Mouse (Mus musculus) myocyte (in vitro differentiated cells): ENCODE measurements around the gene Slc22a17.

ENCODE experiments used
- CEBPB ChIP-seq: IDR thresholded peaks from 2 replicates; pipeline ENCODE4 v1.6.1; 2011; ENCODE audit warnings: mild to moderate bottlenecking, moderate library complexity; ENCODE audit not compliant: poor library complexity, insufficient read depth, severe bottlenecking
- E2F4 ChIP-seq: IDR thresholded peaks from one replicate; pipeline ENCODE4 v1.6.1; 2011; ENCODE audit warnings: mild to moderate bottlenecking, control low read depth, moderate library complexity; ENCODE audit not compliant: insufficient read depth
- MAX ChIP-seq: IDR thresholded peaks from one replicate; pipeline ENCODE4 v1.6.1; 2011; ENCODE audit warnings: low read depth, mild to moderate bottlenecking, control low read depth
- MYOD1 ChIP-seq, 3 experiments: IDR thresholded peaks; one replicate each; pipeline ENCODE4 v1.6.1; 2011; ENCODE audit warnings: control low read depth in 2 of 3, low read depth in 2 of 3, mild to moderate bottlenecking in 2 of 3, moderate library complexity in 1 of 3; ENCODE audit not compliant: insufficient read length in 2 of 3, control insufficient read depth in 1 of 3
- MYOG ChIP-seq, 3 experiments: IDR thresholded peaks; one replicate each; pipeline ENCODE4 v1.6.1; 2011; ENCODE audit warnings: control low read depth in 2 of 3, low read depth in 2 of 3, mild to moderate bottlenecking in 2 of 3; ENCODE audit not compliant: insufficient read length in 2 of 3, control insufficient read depth in 1 of 3, insufficient read depth in 1 of 3
- POLR2A ChIP-seq: IDR thresholded peaks from one replicate; pipeline ENCODE4 v1.6.1; 2011; ENCODE audit warnings: low read depth, mild to moderate bottlenecking, control low read depth, moderate library complexity; ENCODE audit not compliant: insufficient read length
- POLR2AphosphoS2 ChIP-seq: IDR thresholded peaks from one replicate; pipeline ENCODE4 v1.6.1; 2011; ENCODE audit warnings: low read depth, control low read depth; ENCODE audit not compliant: insufficient read length
- REST ChIP-seq: IDR thresholded peaks from one replicate; pipeline ENCODE4 v1.6.1; 2011; ENCODE audit warnings: mild to moderate bottlenecking, control low read depth, moderate library complexity; ENCODE audit not compliant: insufficient read depth, insufficient read length
- TCF12 ChIP-seq: IDR thresholded peaks from one replicate; pipeline ENCODE4 v1.6.1; 2011; ENCODE audit warnings: mild to moderate bottlenecking, control low read depth; ENCODE audit not compliant: poor library complexity, insufficient read depth, severe bottlenecking
- TCF3 ChIP-seq: IDR thresholded peaks from one replicate; pipeline ENCODE4 v1.6.1; 2011; ENCODE audit warnings: low read depth, control low read depth; ENCODE audit not compliant: insufficient read length
- USF1 ChIP-seq: IDR thresholded peaks from one replicate; pipeline ENCODE4 v1.6.1; 2011; ENCODE audit warnings: low read depth, mild to moderate bottlenecking, control low read depth, moderate library complexity

DNA sequence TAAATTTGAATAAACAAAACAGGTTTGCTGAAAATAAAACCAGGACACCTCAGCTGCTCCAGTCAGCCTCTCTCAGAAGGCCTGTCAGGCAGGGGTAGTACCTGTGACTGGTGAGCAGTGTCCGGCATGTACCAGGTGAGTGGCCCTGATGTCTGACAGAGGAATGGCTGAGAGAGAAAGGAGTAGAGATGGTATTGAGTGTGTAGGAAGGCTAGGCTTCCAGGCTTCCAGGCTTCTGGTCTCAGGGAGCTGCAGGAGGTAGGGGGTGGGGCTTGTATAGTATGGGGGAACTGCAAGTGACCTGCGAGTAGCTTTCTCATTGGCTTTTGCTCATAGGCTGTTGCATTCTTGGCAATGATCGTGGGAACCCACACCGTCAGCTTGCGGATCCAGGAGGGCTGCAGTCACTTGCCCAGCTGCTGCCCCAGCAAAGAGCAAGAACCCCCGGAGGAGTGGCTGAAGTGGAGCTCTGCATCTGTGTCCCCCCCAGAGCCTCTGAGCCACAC lies 19.8 kb upstream of the Slc22a17 start, which contains the start of gene Il25:
- TF ChIP-seq POLR2A (no peak), TCF3 (no peak), MYOD1 (IDR thresholded peaks at IDR 0.05; ENCODE audit: control insufficient read depth in 1 of 3, insufficient read length in 2 of 3, low read depth in 2 of 3) (no peak), CEBPB (no peak), TCF12 (no peak), POLR2AphosphoS2 (no peak), MAX (no peak), MYOG (IDR thresholded peaks at IDR 0.05; ENCODE audit: control insufficient read depth in 1 of 3, insufficient read depth in 1 of 3, insufficient read length in 2 of 3, low read depth in 2 of 3) (peak in 1 of 3 experiments; percentile 9), E2F4 (no peak), USF1 (no peak), REST (no peak)
